Mouse (Mus musculus) neural tube, embryonic 14.5 days (tissue): ENCODE measurements around the gene Eif2b4. TPM values are rescaled to one million over a fixed set of nuclear protein-coding genes. Genes with fewer than 3 reads are reported as not detected.
A peak's percentile ranks its signal among the peaks of the same experiment; 100 is the strongest.

Experiments
- ATAC-seq: fragments of 200-750 bp; cut with Nextera tagmentation; 2 replicates; pipeline ENCODE4 v1.8.0; 2017; ENCODE audit warnings: low read depth, mild to moderate bottlenecking, moderate TSS enrichment, moderate library complexity
- H3K27ac ChIP-seq: fragments of 300-500 bp; sonication (generic); 2 replicates; pipeline ENCODE4 v1.5.1; 2014; ENCODE audit warnings: low read depth, mild to moderate bottlenecking, control low read depth, low read length, moderate library complexity, mixed read lengths
- H3K27me3 ChIP-seq: fragments of 300-500 bp; sonication (generic); 2 replicates; pipeline ENCODE4 v1.6.1; 2014; ENCODE audit warnings: low read length; ENCODE audit not compliant: control insufficient read depth, insufficient read depth
- H3K36me3 ChIP-seq: fragments of 300-500 bp; sonication (generic); 2 replicates; pipeline ENCODE4 v1.6.1; 2014; ENCODE audit warnings: low read length, mixed read lengths; ENCODE audit not compliant: control insufficient read depth, insufficient read depth
- H3K4me1 ChIP-seq: fragments of 300-500 bp; sonication (generic); 2 replicates; pipeline ENCODE4 v1.6.1; 2014; ENCODE audit warnings: low read length; ENCODE audit not compliant: control insufficient read depth, insufficient read depth
- H3K4me2 ChIP-seq: fragments of 300-500 bp; sonication (generic); 2 replicates; pipeline ENCODE4 v1.6.1; 2014; ENCODE audit warnings: mild to moderate bottlenecking, low read depth, low read length, control low read depth
- H3K4me3 ChIP-seq: fragments of 300-500 bp; sonication (generic); 2 replicates; pipeline ENCODE4 v1.5.1; 2014; ENCODE audit warnings: low read depth, low read length, control low read depth, mixed read lengths
- H3K9ac ChIP-seq: fragments of 300-500 bp; sonication (generic); replicated peaks from 2 replicates; pipeline ENCODE4 v1.6.1; 2014; ENCODE audit warnings: low read depth, mild to moderate bottlenecking, control low read depth, low read length, mixed read lengths
- H3K9me3 ChIP-seq: fragments of 300-500 bp; sonication (generic); 2 replicates; pipeline ENCODE4 v1.6.1; 2016; ENCODE audit warnings: low read length; ENCODE audit not compliant: control insufficient read depth
- WGBS: fragments of 180-500 bp; shearing (Covaris S2); extraction: QIAGEN DNeasy Blood & Tissue Kit; methylation state at CpG from one replicate; pipeline ENCODE4 v1.1.7; 2014; 5-methylcytosine and 5-hydroxymethylcytosine counted together
- polyA plus RNA-seq: library from polyadenylated mRNA; unstranded; fragments of >200 nt; fragmentation: Nextera tagmentation; extraction: Ambion mirVana; gene quantifications from 2 replicates; pipeline ENCODE4 v1.2.1, GENCODE M21; 2014

Gene Eif2b4
- polyA plus RNA-seq, 1 experiment from 2014 or later: 79.0 TPM

GRCm38 (mm10) chr5:31201742-31202590 is 8.7 kb upstream of the Eif2b4 start, which contains the start of gene Zfp513:
Gene Zfp513, minus strand, starts transcription at chr5:31202303.
- Histone ChIP-seq H3K4me2 (peak within 1 kb of the TSS; percentile 84), H3K4me3 (peak within 1 kb of the TSS; percentile 80), H3K27ac (peak within 1 kb of the TSS; percentile 84), H3K9ac (peak within 1 kb of the TSS; percentile 84), H3K27me3 (no peaks in the 10 kb centered on the region), H3K9me3 (peaks cover 5% of the 10 kb centered on the region), H3K4me1 (peaks cover 18% of the 10 kb centered on the region; the same call in 1 of the 2 replicates), H3K36me3 (peaks cover 61% of the 10 kb centered on the region)
- under 1% methylated on average over 52 of the region's 53 CpGs for whole genome bisulfite sequencing
- ATAC-seq: peak; percentile 97

DNA sequence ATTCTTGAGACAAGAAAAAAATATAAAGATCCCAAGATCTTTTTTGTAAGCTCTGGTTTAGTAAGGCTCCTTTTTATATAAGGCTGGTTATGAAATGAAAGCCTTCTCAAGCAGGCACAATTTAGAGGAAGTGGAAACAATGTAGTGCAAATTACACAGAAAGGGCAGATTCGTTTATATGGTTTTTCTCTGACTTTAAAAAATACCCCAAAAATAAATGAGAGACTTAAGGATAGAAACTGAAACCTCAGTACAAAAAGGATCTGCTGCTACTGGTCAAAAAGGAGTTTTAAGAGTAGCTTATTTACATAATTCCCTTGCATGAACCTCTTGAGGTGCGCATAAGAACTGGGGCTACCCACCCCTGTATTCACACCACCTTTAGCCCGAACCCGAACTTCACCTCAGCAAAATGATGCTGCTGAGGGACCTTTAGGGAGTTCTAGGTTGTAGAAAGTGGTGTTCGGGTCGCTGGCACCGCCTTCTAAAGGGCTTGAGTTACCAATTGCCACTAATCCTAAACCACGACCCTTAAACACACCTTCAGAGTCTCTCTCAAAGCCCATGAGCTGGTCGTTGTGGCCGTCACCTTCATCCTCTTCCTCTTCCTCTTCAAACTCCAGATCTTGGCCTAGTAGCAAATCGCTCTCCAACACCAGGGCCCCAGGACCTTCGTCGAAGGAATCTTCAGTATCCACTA is 8.0 kb upstream of the Eif2b4 start:
- 22% methylated on average over 13 of the region's 13 CpGs for WGBS
- Histone ChIP-seq H3K27me3 (no peaks in the 10 kb centered on the region), H3K36me3 (peaks cover 65% of the 10 kb centered on the region), H3K4me2 (peak overlapping the region; percentile 84), H3K9ac (peak overlapping the region; percentile 84), H3K4me3 (peak overlapping the region; percentile 80), H3K4me1 (peaks cover 18% of the 10 kb centered on the region; the same call in 1 of the 2 replicates), H3K9me3 (peaks cover 5% of the 10 kb centered on the region), H3K27ac (peak overlapping the region; percentile 84; the same call in 1 of the 2 replicates)
- no peak for ATAC-seq

DNA sequence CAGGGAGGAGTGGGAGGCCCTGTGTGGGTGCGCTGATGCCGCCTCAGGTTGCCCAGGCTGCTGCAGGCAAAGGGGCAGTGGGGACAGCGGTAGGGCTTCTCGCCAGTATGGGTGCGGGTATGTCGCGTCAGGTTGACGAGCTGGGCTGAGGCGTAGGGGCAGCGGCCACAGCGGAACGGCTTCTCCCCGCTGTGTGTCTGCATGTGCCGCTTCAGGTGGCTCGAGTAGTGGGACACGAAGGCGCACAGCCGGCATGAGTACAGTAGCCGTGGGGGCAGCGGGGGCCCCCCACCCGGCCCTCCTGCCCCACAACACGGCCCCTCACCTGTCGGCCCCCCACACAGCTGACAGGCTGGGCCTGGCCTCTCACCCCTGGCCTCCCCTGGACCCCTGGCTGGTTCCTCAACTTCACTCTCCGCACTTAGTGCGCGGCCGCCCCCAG is 7.1 kb upstream of the Eif2b4 start:
- H3K4me3 ChIP-seq: peak overlapping the region; percentile 11; the same call in 1 of the 2 replicates
- peaks cover 18% of the 10 kb centered on the region; the same call in 1 of the 2 replicates for H3K4me1 ChIP-seq
- ATAC-seq: no peak
- H3K36me3 ChIP-seq: peaks cover 67% of the 10 kb centered on the region
- peaks cover 5% of the 10 kb centered on the region for H3K9me3 ChIP-seq
- peak overlapping the region; percentile 84 for H3K4me2 ChIP-seq
- no peak overlapping the region for H3K9ac ChIP-seq
- no peaks in the 10 kb centered on the region for H3K27me3 ChIP-seq
- 90% methylated on average over 27 of the region's 27 CpGs for WGBS
- H3K27ac ChIP-seq: 0 out of 2 replicates have a peak overlapping the region, but pooled peaks have one; percentile 28

DNA sequence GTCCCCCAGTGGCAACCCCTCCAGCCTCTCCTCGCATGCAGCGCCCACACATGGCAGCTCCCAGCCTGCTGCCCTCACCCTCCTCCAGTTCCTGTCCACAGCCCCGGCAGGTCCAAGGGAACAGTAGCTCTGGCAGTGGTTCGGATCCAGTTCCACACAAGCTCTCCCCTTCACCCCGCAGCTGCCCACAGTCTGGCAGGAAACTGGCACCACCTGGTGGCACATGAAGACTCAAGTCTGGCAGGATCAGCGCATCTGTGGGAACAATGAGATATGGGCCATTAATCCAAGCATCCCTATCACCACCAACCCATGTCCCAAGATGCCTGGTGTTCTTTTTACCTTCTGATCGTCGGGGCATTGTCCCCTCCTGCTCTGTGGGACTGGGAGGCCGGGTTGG is 6.7 kb upstream of the Eif2b4 start:
- 82% methylated on average over 9 of the region's 9 CpGs for WGBS
- Histone ChIP-seq H3K4me2 (peak overlapping the region; percentile 84; the same call in 1 of the 2 replicates), H3K27ac (0 out of 2 replicates have a peak overlapping the region, but pooled peaks have one; percentile 28), H3K9me3 (peaks cover 5% of the 10 kb centered on the region), H3K36me3 (peaks cover 72% of the 10 kb centered on the region), H3K4me1 (peaks cover 18% of the 10 kb centered on the region; the same call in 1 of the 2 replicates), H3K27me3 (no peaks in the 10 kb centered on the region), H3K9ac (no peak overlapping the region), H3K4me3 (peak overlapping the region; percentile 11; the same call in 1 of the 2 replicates)
- ATAC-seq: no peak

DNA sequence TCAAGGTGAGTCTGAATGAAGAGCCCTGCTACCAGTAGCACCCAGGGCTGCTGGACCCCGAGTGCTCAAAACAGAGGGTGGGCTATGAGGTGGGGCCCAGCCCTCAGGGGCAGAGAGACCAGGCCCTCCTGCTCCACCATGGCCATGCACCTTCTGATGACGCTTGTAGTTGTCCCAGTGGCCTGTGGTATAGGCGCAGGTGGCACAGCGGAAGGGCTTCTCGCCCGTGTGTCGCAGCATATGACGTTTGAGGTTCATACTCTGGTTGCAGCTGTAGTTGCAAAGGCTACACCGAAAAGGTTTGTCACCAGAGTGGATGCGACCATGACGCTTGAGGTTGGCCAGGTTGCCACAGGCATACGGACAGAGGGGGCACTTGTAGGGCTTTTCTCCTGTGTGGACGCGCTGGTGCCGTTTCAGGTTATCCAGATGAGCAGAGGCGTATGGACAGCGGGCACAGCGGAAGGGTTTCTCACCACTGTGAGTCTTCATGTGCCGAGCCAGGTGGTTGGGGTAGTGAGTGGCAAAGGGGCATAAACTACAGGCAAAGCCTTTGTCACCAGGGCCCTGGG is 6.2 kb upstream of the Eif2b4 start:
- no peak overlapping the region for H3K9ac ChIP-seq
- no peak overlapping the region for H3K4me2 ChIP-seq
- no peak for ATAC-seq
- peaks cover 5% of the 10 kb centered on the region for H3K9me3 ChIP-seq
- no peak overlapping the region for H3K27ac ChIP-seq
- peaks cover 20% of the 10 kb centered on the region; the same call in 1 of the 2 replicates for H3K4me1 ChIP-seq
- H3K27me3 ChIP-seq: no peaks in the 10 kb centered on the region
- peaks cover 72% of the 10 kb centered on the region for H3K36me3 ChIP-seq
- WGBS: 92% methylated on average over 19 of the region's 19 CpGs
- no peak overlapping the region for H3K4me3 ChIP-seq

GRCm38 (mm10) chr5:31198616-31199320 is 5.5 kb upstream of the Eif2b4 start:
- Histone ChIP-seq H3K27ac (no peak overlapping the region), H3K4me1 (peaks cover 26% of the 10 kb centered on the region; the same call in 1 of the 2 replicates), H3K27me3 (no peaks in the 10 kb centered on the region), H3K4me3 (no peak overlapping the region), H3K9me3 (peaks cover 5% of the 10 kb centered on the region), H3K4me2 (no peak overlapping the region), H3K9ac (no peak overlapping the region), H3K36me3 (peaks cover 69% of the 10 kb centered on the region)
- 87% methylated on average over 5 of the region's 5 CpGs for WGBS
- no peak for ATAC-seq

DNA sequence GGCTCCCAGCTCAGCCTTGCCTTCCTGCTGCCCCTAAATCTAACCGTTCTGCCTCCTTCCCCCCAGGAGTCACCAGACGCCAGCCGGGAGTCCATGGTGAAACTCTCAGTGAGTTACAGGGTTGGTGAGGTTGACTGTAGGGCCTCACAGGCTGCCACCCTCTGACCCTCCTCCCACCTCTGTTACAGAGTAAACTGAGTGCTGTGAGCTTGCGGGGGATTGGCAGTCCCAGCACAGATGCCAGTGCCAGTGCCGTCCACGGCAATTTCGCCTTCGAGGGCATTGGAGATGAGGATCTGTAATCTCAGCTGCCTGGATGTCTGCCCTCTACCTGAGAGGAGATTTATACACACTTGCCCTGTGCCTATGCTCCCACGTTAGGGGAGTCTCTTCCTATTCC is 4.9 kb upstream of the Eif2b4 start:
- peaks cover 5% of the 10 kb centered on the region for H3K9me3 ChIP-seq
- no peak overlapping the region for H3K4me3 ChIP-seq
- no peaks in the 10 kb centered on the region for H3K27me3 ChIP-seq
- H3K27ac ChIP-seq: no peak overlapping the region
- peaks cover 27% of the 10 kb centered on the region; the same call in 1 of the 2 replicates for H3K4me1 ChIP-seq
- ATAC-seq: no peak
- no peak overlapping the region for H3K9ac ChIP-seq
- no peak overlapping the region for H3K4me2 ChIP-seq
- H3K36me3 ChIP-seq: peaks cover 66% of the 10 kb centered on the region
- WGBS: 85% methylated on average over 9 of the region's 9 CpGs

GRCm38 (mm10) chr5:31197072-31197471 is 3.8 kb upstream of the Eif2b4 start:
- Histone ChIP-seq H3K27me3 (no peaks in the 10 kb centered on the region), H3K4me3 (no peak overlapping the region), H3K9ac (no peak overlapping the region), H3K36me3 (peaks cover 57% of the 10 kb centered on the region), H3K4me1 (peaks cover 23% of the 10 kb centered on the region), H3K9me3 (peaks cover 5% of the 10 kb centered on the region), H3K4me2 (no peak overlapping the region), H3K27ac (no peak overlapping the region)
- WGBS: 95% methylated on average over 12 of the region's 12 CpGs
- ATAC-seq: no peak
